In genomic region chr11:33181804-33182203, GRCm38 (mm10) we compare ENCODE assay signal across 22 mouse cellular contexts. TPM values are rescaled to one million over a fixed set of nuclear protein-coding genes. Genes with fewer than 3 reads are reported as not detected.
"Had no signal": no experiment of that assay in that cellular context is flagged by ENCODE, and none has a peak within 500 bp of the region (broad histone marks: within the 10 kb centered on the region; RNA-seq: fewer than 3 reads in every experiment).

No protein-coding gene starts in this region.

- H3K4me1 ChIP-seq: megakaryocyte, embryonic 14.5 days had no signal

- ATAC-seq: liver, postnatal 0 days; midbrain, embryonic 15.5 days had no signal

- H3K27ac ChIP-seq: macrophage; midbrain, embryonic 13.5 days; midbrain, embryonic 15.5 days; neural tube, embryonic 12.5 days; stomach, embryonic 15.5 days; stomach, postnatal 0 days had no signal

- H3K4me3 ChIP-seq: megakaryocyte, embryonic 14.5 days; midbrain, embryonic 13.5 days; midbrain, embryonic 15.5 days; neural tube, embryonic 12.5 days; stomach, embryonic 15.5 days had no signal

- DNase-seq: liver, postnatal 0 days; lung, embryonic 14.5 days; lung, postnatal 14 days; lung, postnatal 36 days; right cerebral cortex, postnatal 14 days; thymus, adult 2 months; thymus, postnatal 25 days; thymus, postnatal 4 days had no signal

RNA-seq across cellular contexts. Expression of gene Tlx3, which starts 21.6 kb away (rescaled TPM):
- total RNA-seq: megakaryocyte progenitor cell, adult 5-6 weeks; monocyte, adult 5-6 weeks; neutrophil, adult 5-6 weeks had no signal
- polyA plus RNA-seq: liver, postnatal 0 days; lung, embryonic 14.5 days; lung, embryonic 16.5 days; macrophage; spleen, adult 2 months; stomach, postnatal 0 days; testis, adult 2 months; urinary bladder, adult 2 months had no signal

RNA-seq across cellular contexts. Expression of gene Fgf18, which starts 34.6 kb away (rescaled TPM):
- total RNA-seq: megakaryocyte progenitor cell, adult 5-6 weeks; monocyte, adult 5-6 weeks; neutrophil, adult 5-6 weeks had no signal
- polyA plus RNA-seq: macrophage had no signal
